Mouse (Mus musculus): ENCODE data around the gene Tpd52l2.

Gene Tpd52l2

DNA sequence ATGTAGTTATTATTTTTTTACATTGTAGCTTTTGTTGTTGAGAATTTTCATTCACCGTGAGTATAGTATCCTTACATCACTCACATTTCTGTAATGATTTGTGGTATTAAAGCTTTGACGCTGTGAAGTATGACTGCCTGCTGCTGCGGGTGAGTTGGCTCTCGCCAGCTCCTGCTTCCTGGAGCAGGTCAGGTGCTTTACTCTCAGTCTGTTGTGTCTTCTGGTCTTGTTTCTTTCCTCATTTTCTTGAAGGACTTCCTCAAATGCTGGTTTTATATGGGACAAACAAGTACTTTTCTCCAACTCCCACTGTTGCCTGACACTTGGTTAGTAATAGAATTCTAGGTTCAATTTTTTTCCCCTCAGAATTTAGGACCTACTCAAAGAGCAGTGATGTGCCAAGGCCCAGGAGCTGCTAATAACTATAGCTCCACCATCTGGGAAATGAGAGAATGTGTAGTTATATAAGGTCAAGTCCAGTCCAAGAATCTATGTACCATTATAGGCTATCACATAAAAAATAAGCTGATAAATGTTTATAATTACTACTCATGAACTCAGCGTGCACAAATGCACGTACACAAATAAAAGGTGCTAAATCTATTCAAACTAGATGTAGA is 44.9 kb downstream of the Tpd52l2 start:
- no peak for DNase-seq (ENCODE audit: low spot score)

DNA sequence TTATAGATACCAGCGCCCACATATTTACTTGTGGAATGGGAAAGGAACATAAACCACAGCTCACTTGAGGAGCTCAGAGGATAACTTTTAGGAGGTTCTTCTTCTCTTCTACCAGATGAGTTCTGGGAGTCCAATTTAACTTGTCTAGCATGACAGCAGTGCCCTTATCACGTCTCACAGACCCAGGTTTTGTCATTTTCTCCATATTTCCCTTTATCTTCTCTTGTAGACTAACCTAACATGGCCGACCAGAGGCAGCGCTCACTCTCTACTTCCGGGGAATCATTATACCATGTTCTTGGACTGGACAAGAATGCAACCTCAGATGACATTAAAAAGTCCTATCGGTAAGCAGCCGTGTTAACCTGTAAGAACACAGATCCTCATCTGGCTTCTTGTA is 49.2 kb downstream of the Tpd52l2 start:
- DNase-seq (ENCODE audit: low spot score) = no peak

DNA sequence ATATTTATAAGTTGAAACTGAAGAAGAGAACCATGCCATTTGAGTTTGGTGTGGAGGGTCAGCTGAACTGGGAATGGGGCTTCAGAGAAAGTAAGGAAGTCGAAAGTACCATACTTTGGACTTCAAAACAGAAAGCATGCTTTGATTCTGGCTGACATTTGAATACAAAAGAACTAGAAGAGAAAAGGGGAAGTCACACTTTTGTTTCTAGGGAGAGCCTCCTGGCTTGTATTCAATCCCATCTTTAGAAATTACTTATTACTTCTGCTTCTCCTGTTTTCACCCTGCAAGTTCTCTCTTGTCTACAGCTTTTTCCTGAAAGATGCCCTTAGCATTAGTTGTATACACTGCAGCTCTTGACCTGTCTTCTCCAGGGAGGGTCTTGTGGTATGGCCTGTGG is 51.3 kb downstream of the Tpd52l2 start:
- DNase-seq (ENCODE audit: low spot score) = no peak

DNA sequence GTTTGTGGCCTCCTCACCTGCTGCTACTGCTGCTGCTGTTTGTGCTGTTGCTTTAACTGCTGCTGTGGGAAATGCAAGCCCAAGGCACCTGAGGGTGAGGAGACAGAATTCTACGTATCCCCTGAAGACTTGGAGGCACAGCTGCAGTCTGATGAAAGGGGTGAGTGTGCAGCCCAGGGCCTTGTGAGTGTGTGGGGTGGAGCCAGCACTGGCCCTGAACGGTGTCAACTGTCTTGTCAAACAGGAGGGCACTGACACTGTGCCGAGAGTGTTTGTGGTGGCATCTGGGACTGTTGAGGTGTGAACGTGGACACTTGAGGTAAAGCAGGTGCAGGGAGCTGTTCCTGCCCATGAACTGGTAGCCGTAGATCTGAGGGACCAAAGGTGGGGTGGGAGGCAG is 51.7 kb downstream of the Tpd52l2 start:
- DNase-seq (ENCODE audit: low spot score) = no peak

DNA sequence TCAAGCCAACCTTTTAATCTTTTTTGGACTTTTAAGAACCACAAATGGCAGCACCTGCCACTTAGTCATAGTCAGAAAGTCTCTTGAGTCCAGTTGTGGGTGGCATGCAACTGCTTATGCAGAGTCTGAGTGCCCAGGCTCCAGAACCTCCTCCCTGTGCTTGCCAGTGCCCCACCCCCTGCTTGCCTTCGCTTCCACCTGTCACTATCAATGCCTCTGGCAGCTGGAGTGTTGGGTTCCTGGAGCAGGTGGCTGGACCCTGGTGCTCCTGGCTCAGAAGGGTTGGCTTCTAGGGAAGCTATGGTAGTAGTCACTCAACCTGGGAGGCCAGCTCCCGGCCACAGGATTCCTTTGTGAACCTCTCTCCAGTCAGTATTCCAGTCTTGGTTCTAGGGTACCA is 53.3 kb downstream of the Tpd52l2 start:
- DNase-seq (ENCODE audit: low spot score) = no peak

DNA sequence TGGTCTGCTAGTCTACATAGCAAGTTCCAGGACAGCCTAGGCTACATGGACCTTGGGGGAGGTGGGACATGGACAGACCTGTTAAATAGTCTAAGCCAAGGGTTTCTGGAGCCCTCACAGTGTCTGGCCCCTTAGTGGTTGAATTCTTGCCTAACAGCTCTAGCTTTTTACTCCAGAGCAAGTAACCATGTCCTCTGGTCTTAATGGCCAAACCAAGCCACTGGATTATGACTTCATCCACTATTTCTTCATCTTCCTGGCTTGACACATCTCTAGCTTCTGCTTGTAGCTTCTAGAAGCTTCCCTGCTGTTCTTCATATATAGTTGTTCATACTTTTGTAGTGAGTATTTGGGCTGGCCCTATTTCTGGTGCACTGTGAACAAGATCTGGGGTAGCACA is 56.8 kb downstream of the Tpd52l2 start:
- DNase-seq (ENCODE audit: low spot score) = no peak

DNA sequence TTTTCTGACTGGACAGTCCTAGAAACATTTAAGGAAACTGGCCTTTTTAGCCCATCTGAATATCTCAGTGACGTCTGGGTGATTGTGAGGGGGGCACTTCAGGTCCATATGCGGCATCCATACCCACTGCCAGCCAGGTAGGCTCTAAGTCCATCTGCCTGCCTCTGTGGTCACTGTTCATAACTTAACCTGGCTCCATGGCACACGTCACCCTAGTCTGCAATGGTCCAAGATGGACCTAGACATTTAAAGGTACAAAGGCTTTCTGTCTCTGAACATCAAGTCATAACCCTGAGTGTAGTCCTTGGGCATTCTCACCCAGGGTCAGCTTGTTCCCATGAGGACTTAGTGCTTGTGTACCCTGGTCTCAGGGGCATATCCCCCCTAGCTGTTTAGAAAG is 70.4 kb downstream of the Tpd52l2 start:
- DNase-seq (ENCODE audit: low spot score) = no peak
